Mouse (Mus musculus): ENCODE results near the gene Rapgef4. TPM values are rescaled to one million over a fixed set of nuclear protein-coding genes. Genes with fewer than 3 reads are reported as not detected.
A peak's percentile ranks its signal among the peaks of the same experiment; 100 is the strongest.

The Rapgef4 gene
- total and polyA plus RNA-seq, 2 experiments, result 66.1 to 223 TPM

DNA sequence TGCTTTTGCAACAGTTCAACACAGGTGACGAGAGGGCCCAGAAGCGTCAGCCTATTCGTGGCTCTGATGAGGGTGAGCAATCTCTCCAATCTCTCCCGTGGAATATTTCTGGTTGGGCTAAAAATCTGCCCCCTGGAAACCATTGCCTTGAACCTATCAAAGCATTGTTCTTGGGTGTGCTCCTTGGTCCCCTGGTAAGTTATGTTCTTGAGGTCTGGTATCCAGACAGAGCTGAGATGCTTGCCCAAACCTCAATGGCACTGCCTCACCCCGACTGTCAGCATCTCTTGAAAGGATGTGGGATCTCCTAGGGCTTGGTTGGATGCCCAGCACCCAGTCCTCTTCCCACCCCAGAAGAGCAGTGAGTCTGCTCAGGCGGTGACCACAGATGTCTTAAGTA, 245.0 kb downstream of the Rapgef4 start:
- H3K36me3 ChIP-seq (ENCODE audit: control insufficient read depth, insufficient read depth, low read length), result peaks cover 75% of the 10 kb centered on the region
- H3K27me3 ChIP-seq (ENCODE audit: control insufficient read depth, insufficient read depth, low read length), result no peaks in the 10 kb centered on the region
- H3K4me3 ChIP-seq (ENCODE audit: insufficient read depth, low read depth, low read length), result no peak overlapping the region
- no peaks in the 10 kb centered on the region for H3K4me1 ChIP-seq (ENCODE audit: control insufficient read depth, insufficient read depth, low read length)
- no peak overlapping the region for H3K27ac ChIP-seq (replicated peaks; ENCODE audit: insufficient read depth, low read depth, low read length)
- no peak overlapping the region for H3K9ac ChIP-seq (ENCODE audit: low read depth, low read length)
- no peaks in the 10 kb centered on the region for H3K79me2 ChIP-seq (ENCODE audit: control insufficient read depth, insufficient read depth, low read length)
- WGBS, result 87% methylated on average over 6 of the region's 6 CpGs
- no peak for DNase-seq (ENCODE audit: extremely low read depth, low read depth, low spot score)
- TF ChIP-seq CTCF (IDR thresholded peaks at IDR 0.05; ENCODE audit: low read depth, low read length), result no peak
- no peak for TF ChIP-seq POLR2A (IDR thresholded peaks at IDR 0.05; ENCODE audit: extremely low read depth, insufficient read depth, low read length)

DNA sequence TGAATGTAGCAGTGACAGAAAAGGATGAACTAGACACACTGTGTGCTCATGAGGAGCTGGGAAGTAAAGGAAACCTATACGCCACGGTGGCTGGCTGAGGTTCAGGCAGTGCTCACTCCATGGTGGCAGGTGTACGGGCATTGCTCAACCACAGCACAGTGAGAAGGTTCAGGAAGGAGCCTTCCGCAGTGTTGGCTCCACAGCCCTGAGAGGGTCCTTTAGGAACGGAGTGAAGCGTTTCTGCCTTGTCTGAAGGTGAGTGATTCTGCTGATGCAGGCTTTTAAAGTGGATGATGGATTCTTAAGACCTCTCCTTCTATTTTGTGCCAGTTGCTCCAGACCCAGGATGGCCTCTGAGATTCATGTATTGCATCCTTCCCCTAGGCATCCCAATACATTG, 246.4 kb downstream of the Rapgef4 start:
- Histone ChIP-seq H3K27me3 (ENCODE audit: control insufficient read depth, insufficient read depth, low read length) (no peaks in the 10 kb centered on the region), H3K36me3 (ENCODE audit: control insufficient read depth, insufficient read depth, low read length) (peaks cover 82% of the 10 kb centered on the region), H3K27ac (replicated peaks; ENCODE audit: insufficient read depth, low read depth, low read length) (no peak overlapping the region), H3K4me1 (ENCODE audit: control insufficient read depth, insufficient read depth, low read length) (no peaks in the 10 kb centered on the region), H3K4me3 (ENCODE audit: insufficient read depth, low read depth, low read length) (no peak overlapping the region), H3K79me2 (ENCODE audit: control insufficient read depth, insufficient read depth, low read length) (no peaks in the 10 kb centered on the region), H3K9ac (ENCODE audit: low read depth, low read length) (no peak overlapping the region)
- WGBS, result 90% methylated on average over 6 of the region's 6 CpGs
- DNase-seq (ENCODE audit: extremely low read depth, low read depth, low spot score), result no peak
- TF ChIP-seq POLR2A (IDR thresholded peaks at IDR 0.05; ENCODE audit: extremely low read depth, insufficient read depth, low read length) (no peak), CTCF (IDR thresholded peaks at IDR 0.05; ENCODE audit: low read depth, low read length) (no peak)

DNA sequence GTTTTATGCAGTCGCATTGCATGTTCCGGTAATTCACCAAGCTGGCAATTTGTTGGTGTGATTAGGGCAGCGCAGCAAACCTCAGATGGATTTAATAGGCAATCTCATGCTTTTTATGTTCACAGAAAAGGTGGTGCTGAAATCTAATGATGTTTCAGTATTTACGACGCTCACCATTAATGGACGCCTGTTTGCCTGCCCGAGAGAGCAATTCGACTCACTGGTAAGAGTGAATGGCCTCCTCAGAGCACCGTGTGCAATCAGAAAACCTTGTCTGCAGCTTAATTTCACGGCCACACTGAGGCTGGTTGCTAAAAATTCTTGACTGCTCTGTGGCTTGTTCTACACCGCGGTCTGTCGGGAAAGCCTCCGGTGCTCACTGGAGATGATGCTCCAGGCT, 247.8 kb downstream of the Rapgef4 start:
- no peaks in the 10 kb centered on the region for H3K79me2 ChIP-seq (ENCODE audit: control insufficient read depth, insufficient read depth, low read length)
- no peak overlapping the region for H3K9ac ChIP-seq (ENCODE audit: low read depth, low read length)
- no peak overlapping the region for H3K4me3 ChIP-seq (ENCODE audit: insufficient read depth, low read depth, low read length)
- H3K27ac ChIP-seq (replicated peaks; ENCODE audit: insufficient read depth, low read depth, low read length), result no peak overlapping the region
- no peaks in the 10 kb centered on the region for H3K4me1 ChIP-seq (ENCODE audit: control insufficient read depth, insufficient read depth, low read length)
- no peak for DNase-seq (ENCODE audit: extremely low read depth, low read depth, low spot score)
- WGBS, result 93% methylated on average over 14 of the region's 14 CpGs
- TF ChIP-seq CTCF (IDR thresholded peaks at IDR 0.05; ENCODE audit: low read depth, low read length) (no peak), POLR2A (IDR thresholded peaks at IDR 0.05; ENCODE audit: extremely low read depth, insufficient read depth, low read length) (no peak)
- no peaks in the 10 kb centered on the region for H3K27me3 ChIP-seq (ENCODE audit: control insufficient read depth, insufficient read depth, low read length)
- peaks cover 85% of the 10 kb centered on the region for H3K36me3 ChIP-seq (ENCODE audit: control insufficient read depth, insufficient read depth, low read length)

GRCm38 (mm10) chr2:72230545-72230944, 249.5 kb downstream of the Rapgef4 start:
- H3K36me3 ChIP-seq (ENCODE audit: control insufficient read depth, insufficient read depth, low read length), result peaks cover 87% of the 10 kb centered on the region
- DNase-seq (ENCODE audit: extremely low read depth, low read depth, low spot score), result no peak

DNA sequence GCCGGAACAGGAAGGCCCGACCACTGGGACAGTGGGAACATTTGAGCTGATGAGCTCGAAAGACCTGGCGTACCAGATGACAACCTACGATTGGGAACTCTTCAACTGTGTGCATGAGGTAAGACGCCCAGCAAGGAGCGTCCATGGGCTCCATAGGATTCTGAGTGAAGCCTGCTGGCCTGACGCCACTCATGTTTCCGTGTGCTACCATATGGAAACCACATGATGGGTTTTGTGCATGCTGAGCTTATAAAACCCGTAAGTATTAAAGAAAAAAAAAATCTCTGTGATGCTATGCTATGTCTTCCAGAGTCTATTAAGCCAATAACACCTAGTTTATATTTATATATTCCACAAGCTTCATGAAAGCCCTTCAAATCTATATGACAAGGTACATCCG, 253.0 kb downstream of the Rapgef4 start:
- DNase-seq (ENCODE audit: extremely low read depth, low read depth, low spot score), result no peak
- 95% methylated on average over 11 of the region's 11 CpGs for WGBS
- no peaks in the 10 kb centered on the region for H3K27me3 ChIP-seq (ENCODE audit: control insufficient read depth, insufficient read depth, low read length)
- H3K4me3 ChIP-seq (ENCODE audit: insufficient read depth, low read depth, low read length), result no peak overlapping the region
- H3K9ac ChIP-seq (ENCODE audit: low read depth, low read length), result no peak overlapping the region
- H3K36me3 ChIP-seq (ENCODE audit: control insufficient read depth, insufficient read depth, low read length), result peaks cover 85% of the 10 kb centered on the region
- no peaks in the 10 kb centered on the region for H3K4me1 ChIP-seq (ENCODE audit: control insufficient read depth, insufficient read depth, low read length)
- no peaks in the 10 kb centered on the region for H3K79me2 ChIP-seq (ENCODE audit: control insufficient read depth, insufficient read depth, low read length)
- TF ChIP-seq POLR2A (IDR thresholded peaks at IDR 0.05; ENCODE audit: extremely low read depth, insufficient read depth, low read length), result no peak
- TF ChIP-seq CTCF (IDR thresholded peaks at IDR 0.05; ENCODE audit: low read depth, low read length), result no peak
- no peak overlapping the region for H3K27ac ChIP-seq (replicated peaks; ENCODE audit: insufficient read depth, low read depth, low read length)

More at GRCm38 (mm10) chr2:72230545-72230944, 249.5 kb downstream of the Rapgef4 start:
- no peaks in the 10 kb centered on the region for H3K79me2 ChIP-seq (ENCODE audit: control insufficient read depth, insufficient read depth, low read length)
- no peak overlapping the region for H3K27ac ChIP-seq (replicated peaks; ENCODE audit: insufficient read depth, low read depth, low read length)
- WGBS, result 92% methylated on average over 9 of the region's 9 CpGs
- no peak for TF ChIP-seq POLR2A (IDR thresholded peaks at IDR 0.05; ENCODE audit: extremely low read depth, insufficient read depth, low read length)
- no peak for TF ChIP-seq CTCF (IDR thresholded peaks at IDR 0.05; ENCODE audit: low read depth, low read length)
- no peaks in the 10 kb centered on the region for H3K4me1 ChIP-seq (ENCODE audit: control insufficient read depth, insufficient read depth, low read length)
- H3K4me3 ChIP-seq (ENCODE audit: insufficient read depth, low read depth, low read length), result no peak overlapping the region
- no peak overlapping the region for H3K9ac ChIP-seq (ENCODE audit: low read depth, low read length)
- H3K27me3 ChIP-seq (ENCODE audit: control insufficient read depth, insufficient read depth, low read length), result no peaks in the 10 kb centered on the region

GRCm38 (mm10) chr2:72234943-72235342, 253.9 kb downstream of the Rapgef4 start:
- DNase-seq (ENCODE audit: extremely low read depth, low read depth, low spot score), result peak; percentile 60
- 10% methylated on average over 3 of the region's 3 CpGs for whole genome bisulfite sequencing
- no peak overlapping the region for H3K9ac ChIP-seq (ENCODE audit: low read depth, low read length)
- peaks cover 85% of the 10 kb centered on the region for H3K36me3 ChIP-seq (ENCODE audit: control insufficient read depth, insufficient read depth, low read length)
- H3K4me1 ChIP-seq (ENCODE audit: control insufficient read depth, insufficient read depth, low read length), result no peaks in the 10 kb centered on the region
- TF ChIP-seq CTCF (IDR thresholded peaks at IDR 0.05; ENCODE audit: low read depth, low read length) (peak; percentile 66; the same call in 1 of the 2 replicates), POLR2A (IDR thresholded peaks at IDR 0.05; ENCODE audit: extremely low read depth, insufficient read depth, low read length) (no peak)
- no peak overlapping the region for H3K4me3 ChIP-seq (ENCODE audit: insufficient read depth, low read depth, low read length)
- H3K79me2 ChIP-seq (ENCODE audit: control insufficient read depth, insufficient read depth, low read length), result no peaks in the 10 kb centered on the region
- no peak overlapping the region for H3K27ac ChIP-seq (replicated peaks; ENCODE audit: insufficient read depth, low read depth, low read length)
- no peaks in the 10 kb centered on the region for H3K27me3 ChIP-seq (ENCODE audit: control insufficient read depth, insufficient read depth, low read length)

All from liver, adult 2 months (tissue).